20 mouse cellular contexts compared by ENCODE assay signal in the genomic region with DNA sequence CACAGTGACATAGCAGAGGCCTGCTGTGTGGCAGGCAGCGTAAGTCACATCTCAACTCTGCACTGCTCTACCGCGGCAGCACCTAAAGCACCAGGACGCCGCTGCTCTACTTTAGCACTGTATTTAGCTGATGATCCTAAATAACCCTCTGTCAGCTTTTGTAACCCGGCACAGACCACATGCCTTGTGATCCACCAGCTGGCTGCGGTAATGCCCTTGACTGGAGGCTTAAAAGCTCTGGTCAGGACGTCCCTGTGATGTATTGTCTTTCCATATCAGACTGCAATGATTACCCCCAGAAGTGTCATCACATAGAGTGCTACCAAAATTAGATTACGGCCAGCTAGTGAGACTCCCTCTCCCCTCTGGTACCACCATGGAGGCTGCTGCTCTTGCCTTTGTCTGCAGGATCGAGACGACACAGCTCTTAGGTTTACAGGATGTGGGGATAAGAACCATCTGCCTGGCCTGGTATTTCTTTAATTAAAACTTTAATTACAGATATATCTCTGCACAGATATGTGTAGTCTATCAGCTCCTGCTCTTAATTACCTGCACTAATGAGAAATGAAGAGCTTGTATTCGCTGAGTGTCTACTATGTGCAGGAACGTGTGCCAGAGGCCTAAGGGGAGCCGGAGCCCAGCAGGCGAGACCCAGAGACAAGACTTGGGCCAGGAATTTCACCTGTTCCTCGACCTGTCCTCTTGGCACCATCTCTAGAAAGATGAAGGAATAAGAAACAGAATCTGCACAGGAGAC.
DNase-seq lines count a peak whose midpoint lies in the region; ATAC-seq and TF ChIP-seq lines count a peak whose summit lies in the region.
"Had no signal": no experiment of that assay in that cellular context is flagged by ENCODE, and none has a peak within 500 bp of the region (broad histone marks: within the 10 kb centered on the region; RNA-seq: fewer than 3 reads in every experiment).

No protein-coding gene starts in this region.

- no peaks in the 10 kb centered on the region for H3K27me3 ChIP-seq in neural tube, embryonic 13.5 days
- no peaks in the 10 kb centered on the region for H3K27me3 ChIP-seq in midbrain, embryonic 15.5 days (replicated peaks)
- H3K27me3 ChIP-seq: CH12.LX; forebrain, embryonic 15.5 days; kidney, embryonic 15.5 days; limb, embryonic 15.5 days had no signal

- TF ChIP-seq CTCF in gastrocnemius, adult 2 months (IDR thresholded peaks at IDR 0.05): no peak

- DNase-seq in gastrocnemius, adult 2 months: no peak
- DNase-seq in gastrocnemius, postnatal 4 days (ENCODE audit: low spot score in 2 of 2): no peak
- DNase-seq in neural tube, embryonic 10.5 days (ENCODE audit: extremely low spot score, low spot score): no peak
- peak; percentile 25 for DNase-seq in mesoderm, embryonic 11.5 days (ENCODE audit: low read depth, low spot score)
- DNase-seq in left cerebral cortex, postnatal 36 days (ENCODE audit: low spot score in 2 of 2): no peak
- DNase-seq in left cerebral cortex, adult 18-20 months (ENCODE audit: low spot score in 2 of 2): no peak
- DNase-seq: adrenal gland, postnatal 25 days; cerebellum, postnatal 36 days; gastrocnemius, postnatal 10 days; liver, postnatal 0 days; right cerebral cortex, adult 18-20 months had no signal

- WGBS in neural tube, embryonic 13.5 days: 60% methylated on average over 16 of the region's 16 CpGs
- WGBS in midbrain, embryonic 15.5 days: 84% methylated on average over 16 of the region's 16 CpGs

- intact Hi-C loops in gastrocnemius, adult 2 months (cut with DNase I): no loop called here
- intact Hi-C loops in left cerebral cortex, postnatal 36 days (cut with DNase I): no loop called here

- H3K9me3 ChIP-seq in neural tube, embryonic 13.5 days: no peaks in the 10 kb centered on the region
- H3K9me3 ChIP-seq in midbrain, embryonic 15.5 days: no peaks in the 10 kb centered on the region
- H3K9me3 ChIP-seq: embryonic facial prominence, embryonic 10.5 days; forebrain, embryonic 15.5 days; kidney, embryonic 15.5 days; limb, embryonic 15.5 days had no signal

- ATAC-seq in neural tube, embryonic 13.5 days (ENCODE audit: low read depth): peak; percentile 66
- ATAC-seq in midbrain, embryonic 15.5 days (replicated peaks): no peak
- ATAC-seq: forebrain, embryonic 15.5 days; liver, postnatal 0 days had no signal

- H3K36me3 ChIP-seq in neural tube, embryonic 13.5 days: peaks cover 11% of the 10 kb centered on the region; the same call in 1 of the 2 replicates
- H3K36me3 ChIP-seq in midbrain, embryonic 15.5 days (replicated peaks): no peaks in the 10 kb centered on the region
- H3K36me3 ChIP-seq: forebrain, embryonic 15.5 days had no signal

- no peak overlapping the region for H3K4me3 ChIP-seq in gastrocnemius, adult 2 months
- H3K4me3 ChIP-seq in neural tube, embryonic 13.5 days: no peak overlapping the region
- H3K4me3 ChIP-seq in midbrain, embryonic 15.5 days: no peak overlapping the region
- H3K4me3 ChIP-seq: embryonic facial prominence, embryonic 10.5 days; erythroblast, embryonic 14.5 days; forebrain, embryonic 15.5 days; kidney, embryonic 15.5 days; limb, embryonic 15.5 days had no signal

- no peak overlapping the region for H3K9ac ChIP-seq in neural tube, embryonic 13.5 days
- no peak overlapping the region; the same call in 1 of the 2 replicates for H3K9ac ChIP-seq in midbrain, embryonic 15.5 days
- H3K9ac ChIP-seq: forebrain, embryonic 15.5 days; kidney, embryonic 15.5 days; limb, embryonic 15.5 days; liver, postnatal 0 days had no signal

- peaks cover 20% of the 10 kb centered on the region for H3K4me1 ChIP-seq in neural tube, embryonic 13.5 days (replicated peaks)
- no peaks in the 10 kb centered on the region for H3K4me1 ChIP-seq in midbrain, embryonic 15.5 days
- H3K4me1 ChIP-seq: embryonic facial prominence, embryonic 10.5 days; forebrain, embryonic 15.5 days; kidney, embryonic 15.5 days; limb, embryonic 15.5 days had no signal

- peak overlapping the region; percentile 36; the same call in 1 of the 2 replicates for H3K27ac ChIP-seq in gastrocnemius, adult 2 months
- peak overlapping the region; percentile 76 for H3K27ac ChIP-seq in neural tube, embryonic 13.5 days (replicated peaks)
- no peak overlapping the region for H3K27ac ChIP-seq in midbrain, embryonic 15.5 days
- H3K27ac ChIP-seq: embryonic facial prominence, embryonic 10.5 days; forebrain, embryonic 15.5 days; kidney, embryonic 15.5 days; limb, embryonic 15.5 days had no signal

- H3K4me2 ChIP-seq in neural tube, embryonic 13.5 days: no peak overlapping the region
- H3K4me2 ChIP-seq in midbrain, embryonic 15.5 days: no peak overlapping the region
- H3K4me2 ChIP-seq: forebrain, embryonic 15.5 days; kidney, embryonic 15.5 days; limb, embryonic 15.5 days; midbrain, embryonic 11.5 days had no signal
